Mouse (Mus musculus) spleen, adult 2 months (tissue): ENCODE measurements at regions not wholly inside any gene's neighbourhood (a gene's known extent, or its start where the extent isn't known, plus 50 kb on each side); places are given as distances from the start of the nearest gene placed in this dataset.

ENCODE experiments used
- DNase-seq, 2 experiments: peaks; one replicate each; pipeline versions ENCODE4 v3.0.0 to v3.0.0-alpha.2; 2012 to 2021; ENCODE audit warnings: low spot score in 2 of 2, low read depth in 1 of 2
- H3K27ac ChIP-seq: fragments of 200-500 bp; 2 replicates; pipeline ENCODE4 v1.5.1; 2012; ENCODE audit warnings: low read length, inconsistent platforms; ENCODE audit not compliant: insufficient read depth
- H3K27me3 ChIP-seq: fragments of 200-500 bp; 2 replicates; pipeline ENCODE4 v1.6.1; 2012; ENCODE audit warnings: mild to moderate bottlenecking, moderate library complexity, low read length, inconsistent platforms; ENCODE audit not compliant: control insufficient read depth, insufficient read depth
- H3K36me3 ChIP-seq: fragments of 200-500 bp; 2 replicates; pipeline ENCODE4 v1.6.1; 2012; ENCODE audit warnings: mild to moderate bottlenecking, low read length, inconsistent platforms; ENCODE audit not compliant: control insufficient read depth, insufficient read depth
- H3K4me1 ChIP-seq: fragments of 200-500 bp; 2 replicates; pipeline ENCODE4 v1.6.1; 2011; ENCODE audit warnings: inconsistent platforms; ENCODE audit not compliant: control insufficient read depth, insufficient read depth, insufficient read length
- H3K4me3 ChIP-seq: fragments of 200-500 bp; 2 replicates; pipeline ENCODE4 v1.5.1; 2011; ENCODE audit warnings: mild to moderate bottlenecking, inconsistent platforms; ENCODE audit not compliant: insufficient read depth, insufficient read length; ENCODE audit errors: extremely low read depth
- CTCF ChIP-seq: fragments of 200-500 bp; IDR thresholded peaks from 2 replicates; pipeline ENCODE4 v1.5.1; 2011; ENCODE audit warnings: mild to moderate bottlenecking, inconsistent platforms; ENCODE audit not compliant: insufficient read depth, insufficient read length, insufficient replicate concordance; ENCODE audit errors: extremely low read depth
- POLR2A ChIP-seq: fragments of 200-500 bp; IDR thresholded peaks from 2 replicates; pipeline ENCODE4 v1.6.1; 2011; ENCODE audit warnings: low read depth, low read length, inconsistent platforms
- whole genome bisulfite sequencing: fragments of 180-500 bp; shearing (Covaris S2); methylation state at CpG from one replicate; pipeline ENCODE4 v1.1.7; 2018; 5-methylcytosine and 5-hydroxymethylcytosine counted together

DNA sequence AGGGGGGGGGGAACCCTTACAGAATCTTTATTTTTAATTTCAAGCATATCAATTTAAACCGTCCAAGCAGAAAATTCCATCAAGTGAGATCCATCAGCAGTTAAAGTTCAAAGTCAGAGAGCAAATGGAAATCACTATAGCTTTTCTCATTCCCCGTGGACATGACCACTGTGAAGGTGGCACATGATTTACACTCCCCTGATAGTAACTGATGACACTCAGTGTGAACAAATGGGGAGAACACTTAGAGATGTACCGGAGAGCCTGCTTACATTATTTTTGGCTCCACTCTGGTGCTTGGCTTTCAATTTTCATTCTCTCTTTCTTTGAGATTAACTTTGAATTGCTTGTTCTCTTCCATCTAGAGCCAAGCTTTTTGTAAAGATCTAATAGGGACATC is 140.0 kb downstream of the Gm11146 start:
- TF ChIP-seq POLR2A (no peak), CTCF (no peak)
- Histone ChIP-seq H3K4me1 (no peaks in the 10 kb centered on the region), H3K36me3 (no peaks in the 10 kb centered on the region), H3K4me3 (no peak overlapping the region), H3K27me3 (no peaks in the 10 kb centered on the region), H3K27ac (no peak overlapping the region)
- DNase-seq, result no peak
- 86% methylated on average over 3 of the region's 3 CpGs for WGBS

DNA sequence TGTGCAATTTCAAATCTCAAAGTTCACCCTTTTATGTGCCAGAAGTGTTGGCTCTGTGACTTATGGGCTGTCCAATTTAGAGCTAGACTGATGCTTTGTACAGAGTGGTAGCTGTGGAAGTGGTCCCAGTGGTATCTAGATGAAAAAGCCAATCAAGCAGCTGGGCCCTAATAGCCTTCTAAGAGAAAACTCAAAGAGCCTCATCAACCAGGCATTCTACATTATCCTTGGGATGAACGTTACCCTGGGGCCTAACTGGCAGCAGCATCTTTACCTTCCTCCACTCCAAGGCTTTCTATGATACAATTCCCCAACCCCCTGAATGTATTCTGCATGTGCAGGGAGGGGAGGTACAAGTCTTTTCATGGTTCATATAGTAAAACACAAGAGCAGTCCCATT is 140.4 kb downstream of the Gm11146 start:
- H3K4me1 ChIP-seq, result no peaks in the 10 kb centered on the region
- no peaks in the 10 kb centered on the region for H3K36me3 ChIP-seq
- no peak overlapping the region for H3K27ac ChIP-seq
- no peaks in the 10 kb centered on the region for H3K27me3 ChIP-seq
- no peak overlapping the region for H3K4me3 ChIP-seq
- 95% methylated on average over 1 of the region's 1 CpGs for WGBS
- DNase-seq, result no peak
- TF ChIP-seq POLR2A (no peak), CTCF (no peak)

DNA sequence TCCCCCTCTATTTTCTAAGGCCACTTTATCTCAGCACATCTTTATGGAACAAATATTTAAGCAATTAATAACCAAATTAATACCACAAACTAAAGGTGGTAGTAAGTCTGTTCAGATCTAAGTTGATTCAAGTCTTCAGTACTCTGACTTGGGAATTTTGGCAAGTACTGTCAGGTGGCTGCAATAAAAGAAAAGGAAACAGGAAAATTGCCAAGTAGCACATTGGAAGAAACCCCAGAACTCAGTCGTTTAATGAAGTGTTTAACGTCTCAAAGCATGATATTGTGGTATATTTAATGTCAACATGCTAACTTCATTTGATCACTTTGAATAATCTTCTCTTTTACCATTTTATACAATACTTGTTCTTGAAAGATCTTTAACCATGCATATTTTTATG is 142.2 kb downstream of the Gm11146 start:
- WGBS, result 76% methylated on average over 2 of the region's 2 CpGs
- TF ChIP-seq CTCF (no peak), POLR2A (no peak)

DNA sequence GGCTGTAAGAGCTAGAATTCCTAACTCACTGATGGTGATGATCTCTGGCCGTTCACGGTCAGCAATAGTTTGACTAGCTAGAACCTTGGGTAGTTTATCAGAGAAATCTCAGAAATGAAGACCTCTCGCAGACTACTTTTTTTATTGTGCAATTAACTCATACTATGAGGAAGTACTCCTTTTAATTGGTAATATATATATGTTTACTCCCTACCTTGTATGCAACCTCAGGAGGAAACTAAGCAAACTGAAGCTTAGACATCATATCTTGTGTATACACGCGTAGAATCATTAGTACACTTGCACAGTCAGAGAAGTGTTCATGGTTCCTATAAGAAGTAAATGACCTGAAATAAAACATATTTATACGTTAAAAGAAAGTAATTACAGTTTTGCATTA is 157.2 kb downstream of the Gm11146 start:
- Histone ChIP-seq H3K36me3 (no peaks in the 10 kb centered on the region), H3K27me3 (no peaks in the 10 kb centered on the region), H3K4me3 (no peak overlapping the region), H3K27ac (no peak overlapping the region), H3K4me1 (no peaks in the 10 kb centered on the region)
- 91% methylated on average over 6 of the region's 6 CpGs for WGBS
- TF ChIP-seq POLR2A (no peak), CTCF (no peak)
- no peak for DNase-seq

More for the DNA sequence above, 142.2 kb downstream of the Gm11146 start:
- H3K27ac ChIP-seq, result no peak overlapping the region
- no peaks in the 10 kb centered on the region for H3K4me1 ChIP-seq
- no peak for DNase-seq
- H3K27me3 ChIP-seq, result no peaks in the 10 kb centered on the region
- no peak overlapping the region for H3K4me3 ChIP-seq
- no peaks in the 10 kb centered on the region for H3K36me3 ChIP-seq

DNA sequence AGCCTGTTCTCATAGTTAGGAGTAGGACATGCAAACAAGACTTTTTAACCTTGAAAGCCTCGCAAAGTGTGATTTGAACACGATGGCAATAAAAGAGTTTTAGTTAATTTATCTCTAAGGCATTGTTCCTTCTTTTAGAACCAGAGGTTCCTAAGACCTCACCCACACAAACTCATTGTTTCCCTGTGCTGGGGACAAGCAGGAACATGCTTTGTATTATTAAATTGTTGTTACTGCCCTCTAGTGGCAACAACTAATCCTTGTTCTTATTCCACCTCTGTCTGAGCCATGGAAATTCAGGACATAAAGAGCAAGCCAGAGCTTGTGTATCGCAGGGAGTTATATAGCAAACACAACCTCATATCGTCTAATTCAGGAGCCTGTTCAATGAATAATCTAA is 157.9 kb downstream of the Gm11146 start:
- no peak for DNase-seq
- WGBS, result 43% methylated on average over 4 of the region's 4 CpGs
- no peak overlapping the region for H3K27ac ChIP-seq
- TF ChIP-seq POLR2A, result no peak
- H3K4me3 ChIP-seq, result no peak overlapping the region
- H3K4me1 ChIP-seq, result no peaks in the 10 kb centered on the region
- no peaks in the 10 kb centered on the region for H3K27me3 ChIP-seq
- H3K36me3 ChIP-seq, result no peaks in the 10 kb centered on the region

DNA sequence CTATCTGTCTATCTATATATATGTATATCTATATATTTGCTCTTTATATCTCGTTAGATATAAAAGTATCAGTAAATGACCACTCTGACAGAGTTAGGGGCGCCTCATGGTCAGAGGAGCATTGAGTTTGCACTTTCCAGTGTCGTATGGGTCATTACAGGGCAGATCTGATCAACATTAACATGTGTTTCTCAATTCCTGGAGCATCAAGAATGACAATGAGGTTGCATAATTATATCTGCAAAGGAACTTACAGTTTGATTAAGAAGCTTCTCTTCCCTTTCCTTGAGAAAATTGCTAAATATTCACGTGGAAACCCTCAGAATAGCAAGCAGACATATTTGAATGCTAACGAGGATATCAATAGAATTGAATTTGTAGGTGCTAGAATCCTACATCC is 158.6 kb downstream of the Gm11146 start:
- Histone ChIP-seq H3K27ac (no peak overlapping the region), H3K27me3 (no peaks in the 10 kb centered on the region), H3K4me3 (no peak overlapping the region), H3K4me1 (no peaks in the 10 kb centered on the region), H3K36me3 (no peaks in the 10 kb centered on the region)
- no peak for DNase-seq
- 79% methylated on average over 5 of the region's 5 CpGs for WGBS
- no peak for TF ChIP-seq POLR2A
- no peak for TF ChIP-seq CTCF

DNA sequence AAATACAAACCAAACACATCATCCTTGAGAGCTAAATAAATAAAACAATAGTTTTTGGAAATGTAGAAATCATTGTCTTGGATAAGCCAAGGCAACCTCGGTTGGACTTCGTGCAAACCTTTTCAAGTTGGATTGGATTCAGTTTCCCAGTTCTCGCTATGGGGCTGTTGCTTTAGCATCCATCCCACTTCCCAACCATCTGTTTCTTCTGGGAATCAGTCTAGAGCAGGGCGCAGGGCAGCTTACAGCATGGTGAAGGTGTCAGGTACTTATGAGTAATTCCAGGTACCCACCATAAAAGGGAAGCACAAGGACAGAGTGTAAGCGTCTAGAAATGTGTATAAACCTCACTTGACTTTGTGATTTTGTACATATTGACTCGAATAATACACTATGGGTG is 159.0 kb downstream of the Gm11146 start:
- no peaks in the 10 kb centered on the region for H3K36me3 ChIP-seq
- no peak overlapping the region for H3K4me3 ChIP-seq
- DNase-seq, result no peak
- TF ChIP-seq CTCF (no peak), POLR2A (no peak)
- no peaks in the 10 kb centered on the region for H3K4me1 ChIP-seq
- H3K27me3 ChIP-seq, result no peaks in the 10 kb centered on the region
- WGBS, result 88% methylated on average over 6 of the region's 6 CpGs
- H3K27ac ChIP-seq, result no peak overlapping the region

DNA sequence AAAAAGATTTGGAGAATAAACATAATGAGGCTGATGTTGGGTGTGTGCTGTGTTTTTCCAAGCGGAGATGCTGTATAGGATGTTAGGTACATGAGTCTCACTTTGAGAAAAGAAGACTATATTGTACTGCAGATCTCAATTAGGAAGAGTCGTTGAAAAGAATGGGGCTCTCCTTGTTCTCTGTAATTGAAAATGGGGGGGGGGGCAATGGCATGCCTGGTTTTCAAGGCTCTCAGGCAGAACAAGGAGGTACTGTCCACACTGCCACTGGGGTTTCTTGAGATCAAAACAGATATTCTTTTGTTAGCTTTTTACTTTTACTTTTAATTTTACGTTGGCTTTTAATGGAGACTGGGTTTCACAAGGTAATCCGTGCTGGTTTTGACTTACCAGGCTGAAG is 170.5 kb downstream of the Gm11146 start:
- Histone ChIP-seq H3K36me3 (no peaks in the 10 kb centered on the region), H3K4me1 (no peaks in the 10 kb centered on the region), H3K4me3 (no peak overlapping the region), H3K27me3 (no peaks in the 10 kb centered on the region), H3K27ac (no peak overlapping the region)
- no peak for DNase-seq
- TF ChIP-seq CTCF (no peak), POLR2A (no peak)
- WGBS, result 87% methylated on average over 4 of the region's 4 CpGs
